Mouse (Mus musculus): Measurements from ENCODE around the gene Plagl1. TPM values are rescaled to one million over a fixed set of nuclear protein-coding genes. Genes with fewer than 3 reads are reported as not detected.

The Plagl1 gene
- total and polyA plus RNA-seq, 3 experiments, result 0.48 to 1.7 (median 0.87) TPM

- H3K4me2 ChIP-seq (ENCODE audit: insufficient read depth, low read depth, poor library complexity, severe bottlenecking), result no peak overlapping the region
- no peaks in the 10 kb centered on the region for H3K27me3 ChIP-seq (replicated peaks)
- H3K9me3 ChIP-seq (replicated peaks; ENCODE audit: low read length), result peaks cover 4% of the 10 kb centered on the region
- no peaks in the 10 kb centered on the region for H3K79me2 ChIP-seq (replicated peaks; ENCODE audit: control insufficient read depth, extremely low read depth, insufficient read depth, poor library complexity, severe bottlenecking)
- H3K4me1 ChIP-seq (ENCODE audit: control insufficient read depth in 1 of 2, insufficient read depth in 2 of 2), result no peaks in the 10 kb centered on the region
- H3K27ac ChIP-seq (ENCODE audit: insufficient read depth, low read depth), result no peak overlapping the region
- dilution Hi-C loops (cut with MboI; ENCODE audit: extremely low pct_ligation_motif_present, extremely low pct_unique_long_range_greater_than_20kb, low sequenced_read_pairs) (no loop called here), in situ Hi-C loops (cut with MboI; ENCODE audit: low pct_ligation_motif_present, low pct_unique_long_range_greater_than_20kb, low sequenced_read_pairs) (no loop called here)
- H3K36me3 ChIP-seq (replicated peaks in 1 of 2; ENCODE audit: control insufficient read depth in 1 of 2, insufficient read depth in 1 of 2, low read length in 1 of 2), result no peaks in the 10 kb centered on the region
- H3K9ac ChIP-seq (ENCODE audit: insufficient read depth, low read depth), result no peak overlapping the region
- DNase-seq (ENCODE audit: extremely low read depth), result no peak
- no peak for TF ChIP-seq UBTF (IDR thresholded peaks at IDR 0.05; ENCODE audit: low read depth, low read length)
- H3K4me3 ChIP-seq (replicated peaks in 1 of 3; ENCODE audit: low read depth in 2 of 3, low read length in 2 of 3, poor library complexity in 1 of 3), result no peak overlapping the region
Observed at GRCm38 (mm10) chr10:13162031-13162430, 101.7 kb downstream of the Plagl1 start.

DNA sequence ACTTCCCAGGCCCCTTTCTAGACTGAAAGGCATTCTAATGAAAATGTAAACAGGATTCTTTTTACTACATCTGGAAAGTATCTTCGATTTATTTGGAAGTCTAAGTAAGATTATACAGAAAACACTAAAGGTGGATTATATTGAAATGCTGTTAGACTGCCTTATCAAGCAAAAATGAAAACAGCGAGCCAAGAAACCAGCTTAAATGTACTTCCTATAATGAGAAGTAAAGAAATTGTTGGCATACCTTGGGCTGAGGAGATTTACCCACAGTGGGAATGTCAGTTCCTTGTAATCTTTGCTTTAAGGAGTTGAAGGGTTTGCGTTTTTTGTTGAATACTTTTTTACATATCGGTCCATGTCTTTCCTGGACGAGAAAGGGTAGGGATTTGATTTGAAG is 108.2 kb downstream of the Plagl1 start:
- in situ Hi-C loops (cut with MboI; ENCODE audit: low pct_ligation_motif_present, low pct_unique_long_range_greater_than_20kb, low sequenced_read_pairs), result no loop called here
- TF ChIP-seq NELFE (IDR thresholded peaks at IDR 0.05; ENCODE audit: low read depth, low read length) (no peak), KAT2A (IDR thresholded peaks at IDR 0.05; ENCODE audit: insufficient replicate concordance, low read length) (no peak), EP300 (IDR thresholded peaks at IDR 0.05; ENCODE audit: low read length) (no peak), NRF1 (IDR thresholded peaks at IDR 0.05; ENCODE audit: low read depth, low read length) (no peak), HCFC1 (IDR thresholded peaks at IDR 0.05; ENCODE audit: low read depth, low read length) (no peak)
- H3K79me2 ChIP-seq (replicated peaks; ENCODE audit: control insufficient read depth, extremely low read depth, insufficient read depth, poor library complexity, severe bottlenecking), result no peaks in the 10 kb centered on the region
- no peaks in the 10 kb centered on the region for H3K27me3 ChIP-seq (replicated peaks)
- H3K36me3 ChIP-seq (replicated peaks in 1 of 2; ENCODE audit: control insufficient read depth in 1 of 2, insufficient read depth in 1 of 2, low read length in 1 of 2), result no peaks in the 10 kb centered on the region
- H3K9me3 ChIP-seq (replicated peaks; ENCODE audit: low read length), result peaks cover 4% of the 10 kb centered on the region
- no peak for DNase-seq (ENCODE audit: extremely low read depth)
- no peak overlapping the region for H3K27ac ChIP-seq (ENCODE audit: insufficient read depth, low read depth)
- H3K9ac ChIP-seq (ENCODE audit: insufficient read depth, low read depth), result no peak overlapping the region
- H3K4me1 ChIP-seq (ENCODE audit: control insufficient read depth in 1 of 2, insufficient read depth in 2 of 2), result peaks cover 0 to 4% of the 10 kb centered on the region in 2 experiments; a peak in 1 of 4 replicates
- H3K4me3 ChIP-seq (replicated peaks in 1 of 3; ENCODE audit: low read depth in 2 of 3, low read length in 2 of 3, poor library complexity in 1 of 3), result no peak overlapping the region
- H3K4me2 ChIP-seq (ENCODE audit: insufficient read depth, low read depth, poor library complexity, severe bottlenecking), result no peak overlapping the region
- dilution Hi-C loops (cut with MboI; ENCODE audit: extremely low pct_ligation_motif_present, extremely low pct_unique_long_range_greater_than_20kb, low sequenced_read_pairs), result no loop called here

- no peak overlapping the region for H3K27ac ChIP-seq (ENCODE audit: insufficient read depth, low read depth)
- dilution Hi-C loops (cut with MboI; ENCODE audit: extremely low pct_ligation_motif_present, extremely low pct_unique_long_range_greater_than_20kb, low sequenced_read_pairs) (no loop called here), in situ Hi-C loops (cut with MboI; ENCODE audit: low pct_ligation_motif_present, low pct_unique_long_range_greater_than_20kb, low sequenced_read_pairs) (no loop called here)
- no peak overlapping the region for H3K9ac ChIP-seq (ENCODE audit: insufficient read depth, low read depth)
- peaks cover 0 to 4% of the 10 kb centered on the region in 2 experiments; a peak in 1 of 4 replicates for H3K4me1 ChIP-seq (ENCODE audit: control insufficient read depth in 1 of 2, insufficient read depth in 2 of 2)
- H3K9me3 ChIP-seq (replicated peaks; ENCODE audit: low read length), result no peaks in the 10 kb centered on the region
- H3K27me3 ChIP-seq (replicated peaks), result no peaks in the 10 kb centered on the region
- no peak overlapping the region for H3K4me2 ChIP-seq (ENCODE audit: insufficient read depth, low read depth, poor library complexity, severe bottlenecking)
- H3K4me3 ChIP-seq (replicated peaks in 1 of 3; ENCODE audit: low read depth in 2 of 3, low read length in 2 of 3, poor library complexity in 1 of 3), result no peak overlapping the region
- TF ChIP-seq MXI1 (IDR thresholded peaks at IDR 0.05; ENCODE audit: low read depth, low read length) (no peak), BHLHE40 (IDR thresholded peaks at IDR 0.05; ENCODE audit: low read depth, low read length) (no peak), IRF4 (IDR thresholded peaks at IDR 0.05; ENCODE audit: low read depth, low read length) (no peak), ZMIZ1 (IDR thresholded peaks at IDR 0.05; ENCODE audit: low read depth, low read length) (no peak), MAFK (IDR thresholded peaks at IDR 0.05; ENCODE audit: insufficient replicate concordance, low read length) (no peak)
- no peak for DNase-seq (ENCODE audit: extremely low read depth)
- peaks cover under 1 to 12% of the 10 kb centered on the region in 2 experiments for H3K36me3 ChIP-seq (replicated peaks in 1 of 2; ENCODE audit: control insufficient read depth in 1 of 2, insufficient read depth in 1 of 2, low read length in 1 of 2)
- H3K79me2 ChIP-seq (replicated peaks; ENCODE audit: control insufficient read depth, extremely low read depth, insufficient read depth, poor library complexity, severe bottlenecking), result no peaks in the 10 kb centered on the region
Observed at GRCm38 (mm10) chr10:13170739-13171448, 110.6 kb downstream of the Plagl1 start.

Measured in CH12.LX (cell line).